Mouse (Mus musculus): ENCODE results near the gene Dennd1c. TPM values are rescaled to one million over a fixed set of nuclear protein-coding genes. Genes with fewer than 3 reads are reported as not detected.

Dennd1c gene
- total RNA-seq (2023): 137 to 170 TPM (median 149 TPM) in 4 replicates

DNA sequence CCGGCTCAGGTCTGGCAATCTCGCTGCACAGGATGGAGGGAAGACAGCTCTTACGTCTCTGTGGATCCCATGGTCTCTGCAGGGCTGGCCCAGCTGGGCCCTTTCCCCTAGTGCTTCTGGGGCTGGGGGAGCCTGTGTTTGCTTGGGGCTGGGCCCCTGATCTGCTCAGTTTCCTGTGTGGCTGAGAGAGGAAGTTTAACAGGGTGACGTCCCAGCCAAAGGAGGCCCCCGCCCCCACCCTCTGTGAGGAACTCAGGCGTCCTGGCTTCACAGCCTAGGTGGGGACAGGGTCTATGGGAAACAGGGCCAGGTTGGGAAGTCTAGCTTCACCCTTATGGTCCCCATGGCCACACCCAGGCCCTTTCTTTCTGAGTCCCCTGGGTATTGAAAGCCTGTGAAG lies at the start of gene Dennd1c:
Gene Dennd1c, minus strand, starts transcription at position 179 of the 400 bp plus-strand sequence.

DNA sequence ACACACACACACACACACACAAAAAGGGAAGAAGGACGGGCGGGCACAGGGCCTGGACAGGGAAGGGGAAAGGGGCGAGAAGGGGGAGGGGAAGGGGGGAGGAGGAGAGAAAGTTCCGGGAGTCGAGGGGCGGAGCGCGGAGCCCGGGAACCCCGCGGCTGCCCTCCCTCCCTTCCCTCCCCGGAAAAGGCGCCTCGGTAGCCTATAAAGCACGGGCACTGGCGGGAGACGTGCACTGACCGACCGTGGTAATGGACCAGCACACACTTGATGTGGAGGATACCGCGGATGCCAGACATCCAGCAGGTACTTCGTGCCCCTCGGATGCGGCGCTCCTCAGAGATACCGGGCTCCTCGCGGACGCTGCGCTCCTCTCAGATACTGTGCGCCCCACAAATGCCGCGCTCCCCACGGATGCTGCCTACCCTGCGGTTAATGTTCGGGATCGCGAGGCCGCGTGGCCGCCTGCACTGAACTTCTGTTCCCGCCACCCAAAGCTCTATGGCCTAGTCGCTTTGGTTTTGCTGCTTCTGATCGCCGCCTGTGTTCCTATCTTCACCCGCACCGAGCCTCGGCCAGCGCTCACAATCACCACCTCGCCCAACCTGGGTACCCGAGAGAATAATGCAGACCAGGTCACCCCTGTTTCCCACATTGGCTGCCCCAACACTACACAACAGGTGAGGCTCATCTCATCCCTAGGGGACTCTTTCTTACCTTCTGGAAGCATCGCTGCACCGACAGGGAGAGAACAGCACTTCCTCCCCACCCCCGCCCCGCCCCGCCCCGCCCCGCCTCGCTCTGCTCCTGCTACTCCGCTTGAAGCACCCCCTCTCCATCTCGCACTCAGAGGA lies 27.1 kb upstream of the Dennd1c start, which contains the start of gene Tnfsf9:
Gene Tnfsf9, plus strand, starts transcription at position 145 of the 854 bp plus-strand sequence.

DNA sequence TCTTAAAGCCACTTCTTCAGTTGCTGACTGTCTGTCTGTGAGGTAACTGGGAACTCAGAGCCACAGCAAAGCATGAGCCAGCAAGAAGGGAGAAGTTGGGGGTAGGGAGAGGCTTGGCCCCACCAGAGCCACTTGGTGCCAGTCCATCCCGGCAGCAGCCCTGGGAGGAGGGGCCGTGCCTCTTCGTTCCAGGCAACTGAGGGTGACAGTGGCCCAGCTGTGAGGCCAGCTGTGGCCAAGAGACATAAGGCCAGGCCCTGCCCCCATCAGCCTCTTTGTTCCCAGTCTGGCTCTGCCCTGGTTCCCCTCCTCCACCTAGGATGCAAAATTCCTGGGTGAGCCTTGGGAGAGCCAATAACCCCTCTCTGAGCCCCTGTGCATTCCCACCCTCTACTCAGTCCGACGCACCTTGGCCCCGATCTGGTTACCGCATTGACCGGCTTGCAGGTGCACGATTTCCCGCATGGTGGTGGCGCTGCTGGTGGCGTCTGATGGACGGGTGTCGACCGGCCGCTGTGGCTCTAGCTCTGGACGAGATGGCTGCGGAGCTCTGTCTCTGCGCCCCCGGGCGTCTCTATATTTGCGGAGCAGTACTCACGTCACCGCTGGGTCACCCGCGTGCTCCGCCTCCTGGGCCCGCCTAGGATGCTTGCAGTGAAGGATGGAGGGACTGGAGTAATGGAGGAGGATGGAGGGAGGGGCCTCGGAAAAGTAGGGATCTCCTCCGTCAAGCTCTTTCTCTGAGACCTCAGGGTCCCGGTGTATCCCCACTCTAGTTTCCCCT lies 8.9 kb upstream of the Dennd1c start, which contains the start of gene Tubb4a:
Gene Tubb4a, minus strand, starts transcription at position 734 of the 784 bp plus-strand sequence.

DNA sequence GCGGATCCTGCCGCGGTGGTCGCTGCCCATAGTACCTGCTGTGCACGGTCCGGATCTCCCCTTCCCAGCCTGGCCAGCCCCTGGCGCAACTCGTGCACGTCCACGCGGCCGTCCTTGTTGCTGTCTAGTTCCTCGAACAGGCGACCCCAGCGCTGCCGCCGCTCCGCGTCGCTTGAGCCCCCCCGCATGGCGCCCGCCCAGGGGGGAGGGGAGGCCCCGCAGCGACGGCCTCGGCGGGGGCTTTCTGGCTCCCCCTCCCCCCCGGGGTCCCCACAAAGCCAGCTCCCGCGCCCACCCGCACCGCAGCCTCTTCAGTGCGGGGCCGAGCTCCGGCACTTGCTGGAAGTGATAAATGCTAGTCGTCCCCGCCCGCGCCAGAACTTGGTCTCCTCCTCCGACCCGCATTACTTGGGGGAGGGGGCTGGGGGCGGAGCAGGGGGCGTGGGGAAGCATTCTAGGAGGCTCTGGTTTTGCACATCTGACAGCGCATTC lies 18.8 kb downstream of the Dennd1c start, which contains the start of gene Slc25a23:
Gene Slc25a23, minus strand, starts transcription at position 378 of the 492 bp plus-strand sequence.

DNA sequence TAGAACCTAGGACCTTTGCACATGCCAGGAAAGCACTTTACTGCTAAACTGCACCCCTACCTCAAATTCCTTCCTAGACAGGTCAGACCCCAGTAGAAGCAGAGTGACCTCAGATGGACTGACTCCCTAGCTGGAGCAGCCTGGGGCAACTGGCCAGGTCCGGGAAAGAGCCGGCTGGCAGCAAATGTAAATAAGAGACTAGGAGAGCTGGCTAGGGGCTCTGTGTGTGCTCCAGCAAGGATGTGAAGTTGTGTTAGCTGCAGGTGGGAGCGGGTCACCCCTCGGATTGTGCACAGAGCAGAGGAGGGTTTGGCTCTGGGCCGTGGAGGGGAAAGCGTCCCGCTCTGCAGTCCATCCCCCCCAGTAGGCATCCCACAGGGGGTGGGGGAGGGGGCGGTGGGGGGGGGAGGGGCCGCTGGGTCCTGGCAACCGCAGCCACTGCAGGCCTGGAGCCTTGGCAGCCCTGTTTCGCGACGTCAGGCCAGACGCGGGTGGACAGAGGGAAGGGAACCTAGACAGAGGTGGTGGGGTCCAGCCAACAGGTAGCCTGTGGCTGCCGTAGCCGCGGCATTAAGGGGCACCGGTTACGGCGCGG lies 19.3 kb downstream of the Dennd1c start, which contains the start of gene Crb3:
Gene Crb3, plus strand, starts transcription at position 215 of the 595 bp plus-strand sequence.

DNA sequence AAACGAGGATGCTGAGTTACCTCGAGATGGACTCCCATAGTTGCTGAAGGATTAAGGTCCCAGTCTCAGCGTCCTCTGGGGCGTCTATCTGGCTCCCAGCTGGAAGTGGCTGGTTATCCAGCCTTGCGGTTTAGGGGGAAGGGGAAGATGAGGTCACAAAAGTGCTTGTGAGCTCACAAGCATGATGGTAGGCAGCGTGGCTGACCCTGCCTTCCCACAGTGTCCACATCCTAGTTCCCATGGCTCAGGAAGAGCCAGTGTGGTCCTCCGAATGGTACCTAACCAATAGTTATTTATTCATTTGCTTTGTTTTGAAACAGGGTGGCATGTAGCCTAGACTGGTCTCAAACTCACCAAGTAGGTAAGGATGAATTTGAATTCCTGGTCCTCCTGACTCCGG lies 36.8 kb downstream of the Dennd1c start, which contains the start of gene Slc25a41:
Gene Slc25a41, minus strand, starts transcription at position 101 of the 400 bp plus-strand sequence.

DNA sequence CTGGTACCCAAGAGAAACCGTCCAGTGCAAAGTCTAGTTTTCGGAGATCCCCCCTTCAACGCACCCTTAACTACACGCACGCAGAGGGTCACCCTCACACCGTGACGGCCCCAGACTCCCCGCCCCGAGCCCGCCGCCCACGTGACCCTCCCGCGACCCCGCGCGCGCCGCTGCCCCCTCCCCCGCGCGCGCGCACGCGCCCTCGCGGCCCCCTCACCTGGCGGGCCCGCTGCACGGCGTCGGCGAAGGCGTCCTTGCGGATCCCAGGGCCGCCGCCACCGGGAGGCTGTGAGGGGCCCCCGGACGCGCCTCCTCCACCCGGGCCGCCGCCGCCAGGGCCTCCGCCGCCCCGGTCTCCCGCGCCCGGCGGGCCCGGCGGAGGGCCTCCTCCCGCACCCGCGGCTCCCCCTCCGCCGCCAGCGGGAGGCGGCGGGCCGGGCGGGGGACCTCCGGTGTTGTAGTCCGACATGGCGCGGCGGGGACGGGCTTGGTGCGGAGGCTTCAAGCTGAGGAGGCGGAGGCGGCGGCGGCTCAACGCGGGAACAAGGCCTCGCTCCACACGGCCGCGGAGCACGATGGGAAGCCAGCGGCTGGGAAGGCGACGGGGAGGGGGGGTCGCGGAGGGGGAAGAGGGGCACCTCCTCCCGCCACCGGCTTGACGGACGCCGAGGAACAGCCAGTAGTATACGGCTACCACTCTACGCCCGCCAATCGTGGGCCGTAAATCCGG lies 47.2 kb downstream of the Dennd1c start, which contains the start of gene Khsrp:
Gene Khsrp, minus strand, starts transcription at position 592 of the 730 bp plus-strand sequence.

Other genes starting within 250 kb of the Dennd1c start
- gene Rfx2, start 247.5 kb downstream of the Dennd1c start, total RNA-seq (2023): 10.1 to 14.5 TPM (median 11.7 TPM) in 4 replicates
- not detected in 4 replicates for gene Acsbg2, start 204.1 kb downstream of the Dennd1c start, total RNA-seq (2023)
- 0.20 TPM in 1 of 4 replicates, not detected in the others for gene 1700061G19Rik, start 203.0 kb downstream of the Dennd1c start, total RNA-seq (2023)
- 35.6 to 40.7 TPM (median 38.2 TPM) in 4 replicates for gene Mllt1, start 143.1 kb downstream of the Dennd1c start, total RNA-seq (2023)
- not detected in 4 replicates for gene Acer1, start 96.4 kb downstream of the Dennd1c start, total RNA-seq (2023)
- gene Clpp, start 88.2 kb downstream of the Dennd1c start, total RNA-seq (2023): 24.2 to 35.2 TPM (median 28.4 TPM) in 4 replicates
- gene Alkbh7, start 81.2 kb downstream of the Dennd1c start, total RNA-seq (2023): 10.0 to 14.6 TPM (median 12.5 TPM) in 4 replicates
- gene Pspn, start 78.5 kb downstream of the Dennd1c start, total RNA-seq (2023): not detected in 4 replicates
- gene Gtf2f1, start 67.2 kb downstream of the Dennd1c start, total RNA-seq (2023): 59.8 to 65.3 TPM (median 63.7 TPM) in 4 replicates
- not detected in 4 replicates for gene Gm17949, start 67.0 kb downstream of the Dennd1c start, total RNA-seq (2023)
- 127 to 131 TPM (median 130 TPM) in 4 replicates for gene Khsrp, start 47.0 kb downstream of the Dennd1c start, total RNA-seq (2023)
- gene Slc25a41, start 36.9 kb downstream of the Dennd1c start, total RNA-seq (2023): not detected in 4 replicates
- 16.9 to 20.3 TPM (median 18.6 TPM) in 4 replicates for gene Crb3, start 19.4 kb downstream of the Dennd1c start, total RNA-seq (2023)
- gene Slc25a23, start 18.7 kb downstream of the Dennd1c start, total RNA-seq (2023): 16.8 to 22.0 TPM (median 18.4 TPM) in 4 replicates
- 0.41 to 0.43 TPM (median 0.43 TPM) in 3 of 4 replicates, not detected in the other for gene Tubb4a, start 9.3 kb upstream of the Dennd1c start, total RNA-seq (2023)
- 0.45 to 1.2 TPM (median 0.78 TPM) in 3 of 4 replicates, not detected in the other for gene Tnfsf9, start 26.8 kb upstream of the Dennd1c start, total RNA-seq (2023)
- not detected in 4 replicates for gene Cd70, start 71.3 kb upstream of the Dennd1c start, total RNA-seq (2023)
- 0.30 TPM in 1 of 4 replicates, not detected in the others for gene Tnfsf14, start 115.7 kb upstream of the Dennd1c start, total RNA-seq (2023)
- gene C3, start 149.6 kb upstream of the Dennd1c start, total RNA-seq (2023): 2.3 to 6.1 TPM (median 2.8 TPM) in 4 replicates
- 53.3 to 60.2 TPM (median 54.8 TPM) in 4 replicates for gene Gpr108, start 169.9 kb upstream of the Dennd1c start, total RNA-seq (2023)
- 8.7 to 17.0 TPM (median 13.2 TPM) in 4 replicates for gene Trip10, start 170.9 kb upstream of the Dennd1c start, total RNA-seq (2023)
- 183 to 200 TPM (median 192 TPM) in 4 replicates for gene Vav1, start 200.6 kb upstream of the Dennd1c start, total RNA-seq (2023)

All from B cell, adult 62 days (primary cell).